Mouse (Mus musculus) kidney, adult 2 months (tissue): ENCODE measurements around the gene Cacna1a.

ENCODE experiments used
- CTCF ChIP-seq: fragments of 200-500 bp; conservative IDR thresholded peaks from 2 replicates; pipeline ENCODE4 v1.5.1; 2011; ENCODE audit warnings: low read depth, mild to moderate bottlenecking, control low read depth, low read length, moderate library complexity, mixed read lengths; ENCODE audit not compliant: insufficient read depth, insufficient read length
- POLR2A ChIP-seq: fragments of 200-500 bp; IDR thresholded peaks from one replicate; pipeline ENCODE4 v1.6.1; 2011; ENCODE audit warnings: low read depth, low read length, control low read depth

DNA sequence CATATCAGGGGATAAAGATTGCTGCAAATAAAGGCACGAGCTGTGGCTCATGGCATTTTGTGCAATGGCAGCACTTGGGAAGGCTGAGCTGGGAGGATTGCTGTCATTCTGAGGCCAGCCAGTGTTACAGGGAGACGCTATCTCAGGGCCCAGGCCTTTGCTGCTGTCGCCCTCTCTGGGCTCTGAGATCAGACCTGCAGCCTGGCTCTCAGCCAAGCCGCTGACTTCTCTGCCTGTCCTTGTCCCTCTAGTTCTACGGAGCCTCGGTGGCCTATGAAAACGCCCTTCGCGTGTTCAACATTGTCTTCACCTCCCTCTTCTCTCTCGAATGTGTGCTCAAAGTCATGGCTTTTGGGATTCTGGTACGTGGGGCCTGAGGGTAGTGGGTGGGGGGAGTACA, 200.3 kb downstream of the Cacna1a start:
- TF ChIP-seq CTCF: no peak
- no peak for TF ChIP-seq POLR2A
